Mouse (Mus musculus) olfactory bulb, adult 2 months (tissue): Measurements from ENCODE around the gene Sidt1.

Experiments used
- CTCF ChIP-seq: fragments of 200-500 bp; IDR thresholded peaks from 2 replicates; pipeline ENCODE4 v1.5.1; 2012; ENCODE audit warnings: low read depth, mild to moderate bottlenecking, low read length, moderate library complexity; ENCODE audit not compliant: insufficient read depth
- POLR2A ChIP-seq: fragments of 200-500 bp; IDR thresholded peaks from 2 replicates; pipeline ENCODE4 v1.6.1; 2012; ENCODE audit warnings: mild to moderate bottlenecking, low read depth, low read length, moderate library complexity; ENCODE audit not compliant: insufficient read depth

DNA sequence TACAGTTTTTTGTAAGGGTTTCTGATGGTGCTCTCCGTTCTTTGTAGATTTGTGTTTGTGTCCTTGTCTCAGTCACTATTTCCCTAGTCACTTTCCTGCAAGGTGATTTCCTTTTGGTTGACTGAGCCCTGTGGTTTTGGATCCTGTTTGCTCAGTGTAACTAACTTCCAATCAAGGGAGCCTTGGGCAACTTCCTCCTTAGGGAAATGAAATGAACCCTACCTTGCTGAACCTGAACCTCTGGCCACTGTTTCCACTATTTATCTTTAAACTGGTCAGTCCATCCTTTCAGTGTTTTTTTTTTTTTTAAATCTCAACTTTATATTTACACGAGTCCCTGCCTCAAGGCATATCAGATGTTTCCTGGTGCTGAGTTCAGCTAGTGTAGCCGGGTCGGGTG lies 4.4 kb downstream of the Sidt1 start:
- no peak for TF ChIP-seq CTCF
- TF ChIP-seq POLR2A = no peak
